ENCODE assay signal across 8 mouse cellular contexts in genomic region chr15:12118093-12118431, GRCm38 (mm10). TPM values are rescaled to one million over a fixed set of nuclear protein-coding genes. Genes with fewer than 3 reads are reported as not detected.
DNase-seq lines count a peak whose midpoint lies in the region; ATAC-seq and TF ChIP-seq lines count a peak whose summit lies in the region.

No protein-coding gene starts in this region.

- no peaks in the 10 kb centered on the region for H3K27me3 ChIP-seq in liver, embryonic 16.5 days (ENCODE audit: control insufficient read depth, insufficient read depth, low read depth, low read length)
- no peaks in the 10 kb centered on the region for H3K27me3 ChIP-seq in small intestine, adult 2 months (ENCODE audit: control insufficient read depth, insufficient read depth, low read length)

- no peaks in the 10 kb centered on the region for H3K9me3 ChIP-seq in liver, embryonic 16.5 days (replicated peaks; ENCODE audit: control insufficient read depth, low read length)

- peak overlapping the region; percentile 81 for H3K4me3 ChIP-seq in cortical plate, adult 2 months (ENCODE audit: insufficient read depth, low read length)
- peak overlapping the region; percentile 98 for H3K4me3 ChIP-seq in liver, embryonic 16.5 days (ENCODE audit: low read depth, low read length)
- H3K4me3 ChIP-seq in small intestine, adult 2 months (ENCODE audit: low read depth, low read length), result peak overlapping the region; percentile 93

- peak; percentile 68 for DNase-seq in left cerebral cortex, postnatal 4 days
- no peak for DNase-seq in left cerebral cortex, adult 8-10 months (ENCODE audit: low spot score in 2 of 2)
- peak; percentile 67 for DNase-seq in heart, postnatal 4 days
- DNase-seq in frontal cortex, postnatal 25 days (ENCODE audit: low spot score in 2 of 2), result no peak
- DNase-seq in urinary bladder, postnatal 36 days (ENCODE audit: low spot score in 2 of 2), result no peak

- peak overlapping the region; percentile 86 for H3K4me2 ChIP-seq in liver, embryonic 16.5 days (ENCODE audit: low read depth, low read length)

- peak overlapping the region; percentile 98 for H3K9ac ChIP-seq in liver, embryonic 16.5 days (ENCODE audit: low read depth, low read length)

- ATAC-seq in liver, embryonic 16.5 days (ENCODE audit: low read depth), result no peak; the same call in 1 of the 2 replicates

- H3K27ac ChIP-seq in cortical plate, adult 2 months (ENCODE audit: insufficient read depth, low read length), result peak overlapping the region; percentile 97
- peak overlapping the region; percentile 92 for H3K27ac ChIP-seq in liver, embryonic 16.5 days (ENCODE audit: low read length)
- H3K27ac ChIP-seq in small intestine, adult 2 months (ENCODE audit: insufficient read depth, low read depth, low read length), result peak overlapping the region; percentile 75

- TF ChIP-seq CTCF in cortical plate, adult 2 months (IDR thresholded peaks at IDR 0.05; ENCODE audit: extremely low read depth, insufficient read depth, low read length), result no peak
- TF ChIP-seq CTCF in small intestine, adult 2 months (IDR thresholded peaks at IDR 0.05; ENCODE audit: extremely low read depth, insufficient read length, insufficient replicate concordance, low read depth, low read length), result no peak

- no peaks in the 10 kb centered on the region for H3K36me3 ChIP-seq in liver, embryonic 16.5 days (ENCODE audit: control insufficient read depth, insufficient read depth)
- no peaks in the 10 kb centered on the region for H3K36me3 ChIP-seq in small intestine, adult 2 months (ENCODE audit: control insufficient read depth, insufficient read depth, low read length)

- WGBS in liver, embryonic 16.5 days (ENCODE audit: insufficient replicate concordance), result under 1% methylated on average over 30 of the region's 43 CpGs
- under 1% methylated on average over 35 of the region's 43 CpGs for WGBS in small intestine, adult 2 months

- peaks cover 6% of the 10 kb centered on the region; the same call in 1 of the 2 replicates for H3K4me1 ChIP-seq in cortical plate, adult 2 months (ENCODE audit: control insufficient read depth, insufficient read depth, low read length)
- H3K4me1 ChIP-seq in liver, embryonic 16.5 days (ENCODE audit: control insufficient read depth, low read depth, low read length), result peaks cover 7% of the 10 kb centered on the region
- H3K4me1 ChIP-seq in small intestine, adult 2 months (ENCODE audit: control insufficient read depth, insufficient read depth, insufficient read length, low read length), result no peaks in the 10 kb centered on the region

- intact Hi-C loops in left cerebral cortex, postnatal 4 days (cut with DNase I), result loop anchor here (10.0 kb wide), 1 partner anchor 123 kb away; the partner anchor contains the start of gene Sub1

- TF ChIP-seq POLR2A in cortical plate, adult 2 months (IDR thresholded peaks at IDR 0.05; ENCODE audit: extremely low read depth, insufficient read depth, low read length), result no peak
- no peak for TF ChIP-seq POLR2A in small intestine, adult 2 months (IDR thresholded peaks at IDR 0.05; ENCODE audit: low read depth, low read length)

RNA-seq across cellular contexts. Expression of gene Zfr, which starts 0.4 kb away (rescaled TPM):
- total RNA-seq in left cerebral cortex, postnatal 4 days (2021), result 100 to 1,000 TPM; 227 to 235 TPM
- total RNA-seq in left cerebral cortex, adult 8-10 months (2022), result 100 to 1,000 TPM; 287 to 318 (median 316) TPM
- polyA plus RNA-seq in cortical plate, adult 2 months (2012; rRNA removed), result 147 and 149 TPM in 2 replicates
- 100 to 1,000 TPM; 109 to 110 TPM for total RNA-seq in heart, postnatal 4 days (2021)
- polyA plus RNA-seq in liver, embryonic 16.5 days (2015; fragmentation: Nextera tagmentation; extraction: Ambion mirVana), result 34.8 and 38.1 TPM in 2 replicates
- 93.8 and 145 TPM in 2 replicates for polyA plus RNA-seq in small intestine, adult 2 months (2012; rRNA removed)

Comparison
In these comparisons a context has a peak if more than half of its experiments do, and no peak if none do; other contexts are left out.
1. DNase-seq: peak in left cerebral cortex, postnatal 4 days (single experiment) and heart, postnatal 4 days (single experiment); none in left cerebral cortex, adult 8-10 months (0 of 2), frontal cortex, postnatal 25 days (0 of 2) and urinary bladder, postnatal 36 days (0 of 2).
2. Peak in every context shown above with its lines, with median percentiles within 50 percentile points of each other: H3K27ac ChIP-seq and H3K4me3 ChIP-seq.